Mouse (Mus musculus) layer of hippocampus, postnatal 14 days (tissue): ENCODE measurements around the gene Ehf. TPM values are rescaled to one million over a fixed set of nuclear protein-coding genes. Genes with fewer than 3 reads are reported as not detected.

Source experiments
- DNase-seq, 2 experiments: peaks; one replicate each; pipeline ENCODE4 v3.0.0; 2021 to 2022; ENCODE audit warnings: low spot score in 2 of 2, mixed read lengths in 1 of 2
- total RNA-seq, 2 experiments: library from RNA; stranded (reverse); gene quantifications; 2 replicates each; pipeline ENCODE4 v1.2.3; 2021

Gene Ehf
- total RNA-seq, 2 experiments from 2014 or later = not detected

DNA sequence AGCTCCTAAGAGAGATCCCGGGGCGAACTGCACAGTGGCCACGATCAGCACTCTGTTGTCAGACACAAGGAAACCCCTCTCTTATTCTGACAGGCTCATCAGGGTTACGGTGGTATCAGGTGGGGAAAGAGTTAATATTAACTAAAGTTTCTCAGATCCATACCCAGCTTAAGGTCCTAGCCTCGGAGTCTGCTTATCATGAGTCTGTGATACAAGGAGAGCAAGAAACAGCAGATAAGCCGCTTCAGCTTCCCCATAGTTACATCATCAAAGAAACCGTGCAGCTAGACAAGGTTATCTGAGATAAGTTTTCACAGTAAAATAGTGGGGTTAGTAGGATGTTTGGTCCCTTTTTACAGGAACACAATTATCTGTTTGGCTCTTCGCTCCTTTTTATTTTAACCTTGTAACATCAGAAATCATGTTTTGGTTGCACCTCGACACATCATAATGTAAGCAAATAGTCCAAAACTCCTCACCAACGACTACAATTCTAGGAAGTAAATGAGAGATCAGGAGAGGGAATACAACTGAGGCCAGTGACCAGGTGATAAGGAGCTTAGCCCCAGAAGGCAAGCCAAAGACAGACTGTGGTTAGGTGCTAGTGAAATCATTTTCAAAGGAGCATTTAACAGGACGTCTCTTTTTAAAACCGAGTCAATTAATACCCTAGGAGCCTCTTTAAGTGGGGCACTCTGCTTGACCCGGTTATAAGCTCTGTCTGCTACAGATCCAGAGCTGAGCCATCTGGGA is 4.2 kb downstream of the Ehf start:
- DNase-seq = no peak

DNA sequence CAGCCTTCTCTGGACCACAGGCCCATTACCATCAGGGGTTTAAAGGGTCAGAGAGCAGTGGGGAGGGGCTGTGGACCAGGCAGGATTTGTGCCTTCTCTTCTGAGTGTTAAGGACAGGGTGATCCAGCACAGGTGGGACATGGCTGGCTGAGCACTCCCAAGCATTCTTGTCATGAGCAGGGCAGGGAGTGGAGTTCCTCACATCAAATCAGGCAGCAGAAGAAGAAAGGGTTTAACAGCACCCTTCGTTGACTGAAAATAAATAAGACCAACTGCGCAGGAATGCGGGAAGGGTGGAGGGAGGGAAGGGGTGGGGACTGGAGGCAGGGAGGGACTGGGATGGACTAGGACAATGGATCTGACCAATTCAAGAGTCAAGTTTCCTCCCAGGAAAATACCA is 8.6 kb downstream of the Ehf start:
- DNase-seq = no peak

DNA sequence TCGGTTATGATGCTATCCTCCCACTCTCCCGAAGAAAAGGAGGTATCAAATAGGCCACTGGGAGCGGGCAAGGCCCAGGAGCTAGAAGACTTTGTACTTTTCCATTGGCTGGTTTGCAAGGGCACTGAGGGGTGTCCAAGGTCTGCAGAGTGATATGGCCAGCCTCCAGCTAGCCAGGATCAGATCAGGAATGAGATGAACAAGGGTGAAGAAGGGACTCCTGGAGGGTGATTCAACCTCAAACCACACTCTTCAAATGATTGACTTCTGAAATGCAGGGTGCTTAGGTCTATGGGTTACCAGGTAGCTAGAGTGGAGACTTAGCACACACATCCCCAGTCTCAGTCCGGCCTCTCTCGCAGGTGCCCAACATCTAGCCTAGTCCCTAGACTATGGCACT is 9.3 kb downstream of the Ehf start:
- no peak for DNase-seq

DNA sequence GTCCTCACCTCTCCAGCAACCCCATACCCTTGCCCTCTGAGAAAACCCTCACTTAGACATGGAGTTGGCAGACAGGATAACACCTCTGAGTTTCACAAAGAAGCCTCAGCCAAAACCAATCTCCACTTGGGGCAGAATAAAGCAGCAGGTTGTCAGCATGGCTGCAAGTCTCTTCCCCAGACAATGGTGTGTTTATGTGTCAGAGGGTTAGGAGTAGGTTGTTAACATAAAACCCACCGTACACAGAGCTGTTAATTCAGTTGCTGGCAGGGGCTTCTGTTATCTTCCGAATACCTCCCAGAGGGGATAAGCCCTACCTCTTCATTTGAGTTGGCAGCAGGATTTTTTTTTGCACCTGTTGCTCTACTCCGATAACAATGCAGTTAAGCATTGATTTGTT is 9.9 kb downstream of the Ehf start:
- DNase-seq = no peak

DNA sequence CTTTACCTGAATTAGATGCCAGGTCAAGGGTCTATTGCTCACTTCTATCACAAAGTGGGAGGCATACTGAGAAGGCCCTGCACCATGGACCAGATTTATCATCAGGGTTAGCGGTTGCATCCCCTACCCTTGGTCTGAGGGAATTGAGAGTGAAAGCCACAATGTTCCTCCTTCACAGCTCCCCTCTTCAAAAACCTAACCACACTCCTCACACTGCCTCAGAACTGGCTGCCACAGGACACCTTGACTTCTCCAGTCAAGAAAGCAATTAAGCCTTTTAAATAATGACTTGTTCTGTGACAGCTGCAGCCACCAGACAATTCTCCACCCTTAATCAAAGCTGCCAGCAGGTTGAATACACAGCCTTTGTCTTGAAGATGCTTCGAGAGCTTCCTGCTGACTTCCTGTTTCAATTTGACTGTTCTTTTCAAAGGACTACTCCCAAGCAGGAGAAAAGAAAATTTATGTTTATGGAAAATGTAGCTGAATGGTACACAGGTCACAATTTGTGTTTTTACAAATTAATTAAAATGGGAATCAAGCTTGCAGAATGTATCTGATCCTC is 12.3 kb downstream of the Ehf start:
- no peak for DNase-seq

DNA sequence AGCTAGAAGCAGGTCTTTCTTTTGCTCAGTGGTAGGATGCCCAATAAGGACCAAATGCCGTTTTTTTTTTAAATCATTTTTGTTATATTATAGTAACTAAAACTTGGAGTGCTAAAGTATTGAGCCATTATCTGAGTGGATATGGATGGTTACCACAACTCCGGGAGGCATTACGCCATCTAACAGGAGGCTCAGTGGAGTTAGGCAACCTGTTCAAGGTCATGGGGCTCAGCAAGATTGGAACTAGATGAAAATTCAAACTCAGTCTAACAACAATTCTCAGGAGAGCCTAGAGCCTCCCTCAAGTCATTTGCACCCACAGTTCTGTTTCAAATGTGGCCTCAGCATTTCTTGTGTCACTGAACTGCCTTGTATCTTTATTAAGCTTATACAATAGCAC is 12.9 kb downstream of the Ehf start:
- no peak for DNase-seq

DNA sequence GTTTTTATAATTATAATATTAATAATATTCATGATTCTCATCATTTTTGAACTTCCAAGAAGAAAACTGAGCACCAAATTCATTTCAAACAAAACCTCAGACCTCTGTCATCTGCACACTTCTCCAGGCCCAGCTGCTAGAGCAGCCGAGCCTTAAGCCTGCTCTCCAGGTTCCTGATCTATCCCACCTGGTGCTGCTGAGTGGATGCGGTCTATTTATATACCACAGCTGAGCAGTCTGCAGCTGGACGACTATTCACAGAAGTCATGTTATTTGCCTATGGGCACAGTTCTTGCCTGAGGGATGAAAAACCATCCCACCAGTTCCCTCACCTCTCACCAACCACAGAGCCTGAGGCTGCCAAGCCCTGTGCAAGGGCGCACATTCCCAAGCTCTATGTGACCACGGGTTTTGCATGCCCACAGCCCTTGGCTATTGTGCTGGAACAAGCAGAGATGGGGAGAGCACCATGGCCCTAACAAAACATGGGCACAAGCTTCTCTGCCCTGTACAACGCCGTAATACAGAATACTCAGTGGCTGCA is 13.6 kb downstream of the Ehf start:
- DNase-seq = no peak

DNA sequence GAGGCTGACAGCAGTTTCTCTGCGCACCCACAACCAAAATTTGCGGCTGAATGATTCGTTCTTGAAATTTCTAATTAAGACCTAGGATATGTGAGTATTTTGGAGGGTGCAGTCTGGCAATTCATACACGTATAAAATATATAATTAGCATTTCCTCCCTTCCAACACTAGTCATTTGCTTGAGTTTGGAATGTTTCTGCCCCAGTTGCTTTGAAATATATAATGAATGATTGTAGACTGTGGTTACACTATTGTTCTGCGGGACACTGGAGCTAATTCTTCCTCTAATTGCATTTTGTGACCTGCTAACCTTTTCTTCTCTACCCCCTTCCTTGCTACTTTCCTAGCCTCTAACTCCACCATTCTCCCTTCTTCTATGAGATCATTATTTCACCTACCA is 15.4 kb downstream of the Ehf start:
- DNase-seq = no peak

DNA sequence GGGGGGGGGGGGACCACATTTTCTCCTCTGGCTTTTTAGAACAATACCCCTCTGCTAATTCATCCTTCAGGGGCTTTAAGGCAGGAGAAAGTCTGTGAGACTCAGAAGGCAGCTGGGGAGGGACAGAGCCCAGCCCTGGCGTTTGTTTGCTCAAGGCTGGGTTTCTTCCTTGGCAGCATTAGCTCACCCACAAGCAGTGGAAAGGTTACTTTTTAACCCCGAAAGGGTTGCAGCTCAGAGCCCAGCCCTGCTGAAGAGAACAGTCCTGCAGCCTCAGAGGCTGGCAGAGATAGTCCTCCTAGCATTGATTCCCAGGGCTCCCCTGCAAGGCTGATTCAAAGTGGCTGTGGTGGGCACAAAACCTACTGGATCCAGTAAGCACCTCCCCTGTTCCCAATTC is 17.5 kb downstream of the Ehf start:
- DNase-seq = no peak

DNA sequence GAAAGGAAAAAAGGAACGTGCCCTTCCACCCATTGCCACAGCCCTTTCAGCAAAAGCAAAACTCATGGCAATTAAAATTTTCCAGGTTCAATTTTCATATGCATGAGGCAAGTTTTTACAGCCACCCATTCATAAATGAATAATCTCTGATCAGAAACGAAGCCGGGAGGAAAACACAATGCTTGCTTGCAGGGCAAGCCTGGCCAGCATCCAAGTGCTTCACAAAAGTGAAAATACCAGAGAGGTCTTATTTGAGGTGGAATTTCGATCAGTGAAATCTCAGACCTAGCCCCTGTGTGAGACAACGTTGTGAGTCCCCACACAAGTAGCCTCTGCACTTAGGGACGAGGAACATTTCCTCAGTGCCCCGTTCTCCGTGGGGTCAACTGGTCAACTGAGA is 19.3 kb downstream of the Ehf start:
- DNase-seq = no peak

DNA sequence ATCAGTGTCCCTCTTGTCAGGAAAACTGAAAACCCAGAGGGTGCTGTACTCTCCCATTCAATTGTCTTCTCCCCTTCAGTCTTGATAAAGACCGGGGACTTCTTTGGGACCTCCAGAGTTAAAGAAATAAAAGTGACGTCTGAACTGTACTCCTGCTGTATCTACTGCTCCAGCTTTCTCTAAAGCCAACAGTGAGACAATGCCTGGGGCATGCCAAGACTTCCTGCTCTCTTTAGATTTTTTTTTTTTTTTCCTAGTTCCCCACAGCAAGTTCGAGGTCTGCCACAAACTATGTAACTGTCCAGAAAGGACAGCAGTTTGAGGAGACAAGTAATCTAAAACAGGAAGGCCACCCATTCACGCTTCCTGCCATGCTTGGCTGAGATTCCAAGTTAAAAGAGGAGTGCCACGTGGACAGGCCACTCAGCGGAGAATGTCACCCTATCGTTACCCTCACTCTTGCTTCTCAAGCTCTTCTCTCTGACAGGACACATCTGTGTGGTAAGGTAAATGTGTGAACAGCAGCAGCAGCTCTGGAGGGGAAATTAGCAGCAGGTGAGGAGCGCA is 20.8 kb downstream of the Ehf start:
- DNase-seq = no peak

DNA sequence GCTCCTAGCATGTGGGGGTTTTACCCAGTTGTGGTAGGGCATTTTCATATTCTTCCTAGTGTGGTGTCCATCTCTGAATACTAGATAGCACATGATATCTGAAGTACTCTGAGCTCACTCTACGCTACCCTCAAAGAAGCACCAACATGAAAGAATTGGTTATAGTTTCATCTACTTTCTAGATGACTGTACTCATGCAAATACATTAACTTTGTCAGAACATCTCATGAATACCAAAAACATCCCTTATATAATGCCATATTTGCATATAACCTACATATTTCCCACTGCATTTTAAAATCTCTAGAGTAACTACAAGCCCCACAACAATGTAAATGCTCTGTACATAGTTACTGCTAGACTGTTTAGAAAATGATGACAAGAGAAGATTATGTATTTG is 23.2 kb downstream of the Ehf start:
- DNase-seq = no peak

DNA sequence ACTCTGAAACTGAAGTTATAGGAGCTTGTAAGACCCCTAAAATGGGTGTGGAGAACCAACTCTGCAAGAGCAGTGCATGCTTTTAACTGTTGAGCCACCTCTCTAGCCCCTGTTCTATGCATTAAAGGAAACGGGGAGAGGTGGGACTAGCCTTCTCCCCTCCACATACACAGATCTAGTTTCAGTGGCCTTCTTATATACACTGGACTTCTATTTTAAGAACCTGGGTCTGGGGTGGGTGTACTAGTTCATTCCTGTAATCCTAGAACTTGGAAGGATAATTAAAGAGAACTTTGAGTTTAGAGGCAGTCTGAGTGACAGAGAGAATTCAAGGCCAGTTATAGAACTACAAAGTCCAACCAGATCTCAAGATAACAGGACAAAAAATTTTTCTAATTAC is 24.6 kb downstream of the Ehf start:
- DNase-seq = no peak

DNA sequence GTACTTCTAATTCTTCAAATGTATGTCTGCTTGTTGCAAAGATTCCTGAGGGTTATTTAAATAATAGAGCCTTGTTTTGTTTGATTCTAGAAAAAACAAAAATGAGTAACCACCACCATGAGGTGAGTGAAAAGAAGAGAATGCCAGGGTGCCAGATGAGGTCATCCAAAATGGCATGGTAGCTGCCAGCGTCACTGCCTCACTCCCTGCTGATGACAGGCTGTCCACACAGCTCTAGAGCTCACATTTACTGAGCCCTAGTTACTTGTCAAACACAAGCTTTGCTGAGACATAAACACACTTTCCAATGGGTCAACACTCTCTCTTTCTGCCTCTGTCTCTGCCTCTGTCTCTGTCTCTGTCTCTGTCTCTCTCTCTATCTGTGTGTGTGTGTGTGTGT is 25.3 kb downstream of the Ehf start:
- no peak for DNase-seq

DNA sequence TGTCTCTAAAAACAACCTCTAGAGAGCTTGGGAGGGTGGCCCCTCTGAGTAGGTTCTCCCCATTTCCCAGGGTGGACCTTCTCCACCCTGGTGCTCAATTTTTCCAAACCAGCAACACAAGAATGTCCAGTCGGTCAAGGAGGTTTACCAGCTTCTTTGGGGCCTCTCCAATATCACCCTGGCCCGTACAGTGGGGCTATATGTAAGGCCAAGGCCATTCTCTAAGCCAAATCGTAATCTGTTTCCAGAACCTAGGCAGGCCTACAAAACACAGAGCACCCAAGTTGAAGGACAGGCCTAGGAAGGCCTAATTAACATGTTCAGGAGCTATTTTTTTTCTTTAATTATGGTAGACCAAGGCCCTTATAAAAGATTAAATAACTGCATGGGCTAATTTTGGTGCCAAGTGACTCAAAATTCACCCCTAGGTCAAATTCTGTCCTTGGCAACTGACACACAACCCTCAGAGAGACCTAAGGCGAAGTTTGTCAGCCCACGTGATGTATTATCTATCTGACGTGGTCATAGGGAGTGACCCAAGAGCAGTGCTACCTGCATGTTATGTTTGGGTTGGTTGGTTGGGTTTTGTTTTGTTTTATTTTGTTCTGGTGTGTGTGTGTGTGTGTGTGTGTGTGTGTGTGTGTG is 27.6 kb downstream of the Ehf start:
- DNase-seq = no peak

DNA sequence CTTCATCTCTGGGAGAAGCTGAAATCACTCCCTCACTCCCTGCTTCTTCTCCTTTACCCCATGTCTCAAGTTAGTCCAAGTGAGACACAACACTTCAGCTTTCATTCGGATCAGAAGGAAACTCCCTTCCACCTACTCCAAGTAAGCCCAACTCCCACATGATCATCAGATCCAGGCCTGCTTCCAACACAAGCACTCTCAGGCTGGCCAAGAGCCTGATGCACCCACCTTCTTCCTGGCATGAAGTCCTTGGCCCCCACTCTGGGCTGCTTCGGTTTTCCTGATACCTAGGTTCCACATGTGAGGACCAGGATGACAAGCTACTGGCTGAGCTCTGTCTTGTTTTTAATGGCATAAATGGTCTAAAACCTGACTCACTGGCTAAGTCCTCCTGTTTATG is 28.3 kb downstream of the Ehf start:
- DNase-seq = no peak

DNA sequence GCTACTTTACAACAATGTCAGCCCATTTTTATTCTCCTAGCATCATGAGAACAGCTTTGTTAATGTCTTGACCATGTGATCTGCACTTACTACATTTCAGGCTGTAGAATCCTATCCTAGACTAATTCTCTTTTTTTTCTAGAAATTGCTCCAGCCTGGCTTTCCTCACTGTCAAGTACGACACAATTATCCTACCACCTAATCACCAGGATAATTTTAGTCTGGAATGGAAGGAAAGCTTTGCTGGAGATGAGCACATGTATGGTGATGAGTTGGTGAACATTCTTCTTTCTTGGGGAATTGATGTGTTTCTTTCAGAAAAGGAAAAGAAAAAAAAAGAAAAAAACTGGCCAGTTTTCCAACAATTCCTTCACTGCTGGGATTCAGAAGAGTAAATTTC is 28.8 kb downstream of the Ehf start:
- DNase-seq = no peak

DNA sequence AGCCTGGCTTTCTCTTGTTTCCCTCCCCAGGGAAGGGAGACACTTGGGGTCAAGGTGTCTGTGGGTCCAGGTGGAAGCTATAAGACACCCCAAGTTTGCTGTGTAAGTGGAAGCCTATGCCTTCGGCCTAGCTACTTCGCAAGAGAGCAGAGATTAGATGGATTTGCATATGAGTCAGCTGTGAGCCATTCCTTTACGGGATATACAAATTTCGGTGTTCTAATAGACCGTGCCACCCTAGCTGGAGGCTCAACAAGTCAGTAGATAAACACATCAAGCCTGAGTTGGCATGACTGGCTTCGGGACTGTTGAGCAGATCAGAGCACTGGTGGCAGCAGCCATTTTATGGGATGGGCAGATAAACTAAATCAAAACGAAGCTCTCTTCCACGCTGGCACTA is 31.6 kb downstream of the Ehf start:
- DNase-seq = no peak

DNA sequence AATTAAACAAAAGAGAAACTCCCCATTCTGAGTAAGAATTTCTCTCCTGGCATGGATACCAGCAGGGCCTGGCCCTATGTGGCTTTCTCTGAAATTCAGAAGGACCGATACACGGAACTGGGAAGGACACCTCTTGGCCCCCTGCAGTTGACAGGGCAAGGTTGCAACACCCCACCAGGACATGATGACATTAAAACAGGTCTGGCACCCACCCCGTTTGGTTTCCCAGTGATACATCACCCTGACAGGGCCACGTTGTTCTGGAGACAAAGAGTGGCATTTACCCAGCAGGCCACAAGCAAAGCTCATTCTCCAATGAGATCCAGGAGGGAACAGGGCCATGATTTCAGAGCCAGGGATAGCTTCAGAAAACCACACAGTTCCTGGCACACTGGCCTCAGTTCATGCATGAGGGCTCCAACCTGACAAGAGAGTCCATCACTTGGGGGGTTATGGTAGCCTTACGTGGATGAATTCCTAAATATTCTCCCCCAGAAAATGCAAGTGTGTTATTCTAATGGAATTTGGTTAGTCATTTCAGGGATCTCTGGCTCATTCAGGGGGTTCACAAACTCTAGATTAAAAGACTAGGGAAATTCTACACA is 32.4 kb downstream of the Ehf start:
- no peak for DNase-seq

DNA sequence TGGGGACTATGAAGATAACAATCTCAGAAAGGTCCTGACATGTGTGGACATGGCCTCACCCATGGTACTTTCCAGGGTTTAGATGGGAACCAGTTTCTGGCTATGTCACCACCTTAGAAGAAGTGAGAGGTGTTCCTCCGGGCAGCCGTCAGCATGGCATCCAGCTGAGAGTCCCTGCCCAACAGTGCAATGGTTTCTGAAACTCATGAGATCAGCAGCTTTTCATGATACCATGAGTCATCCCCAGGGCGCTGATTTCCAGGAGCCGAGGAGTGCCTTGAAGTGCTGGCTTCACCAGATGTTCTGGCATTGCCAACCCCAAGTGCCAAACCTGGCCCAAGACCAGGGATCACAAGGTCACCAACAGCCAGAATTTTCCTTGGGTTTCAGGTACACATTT is 64.0 kb downstream of the Ehf start:
- DNase-seq = no peak

DNA sequence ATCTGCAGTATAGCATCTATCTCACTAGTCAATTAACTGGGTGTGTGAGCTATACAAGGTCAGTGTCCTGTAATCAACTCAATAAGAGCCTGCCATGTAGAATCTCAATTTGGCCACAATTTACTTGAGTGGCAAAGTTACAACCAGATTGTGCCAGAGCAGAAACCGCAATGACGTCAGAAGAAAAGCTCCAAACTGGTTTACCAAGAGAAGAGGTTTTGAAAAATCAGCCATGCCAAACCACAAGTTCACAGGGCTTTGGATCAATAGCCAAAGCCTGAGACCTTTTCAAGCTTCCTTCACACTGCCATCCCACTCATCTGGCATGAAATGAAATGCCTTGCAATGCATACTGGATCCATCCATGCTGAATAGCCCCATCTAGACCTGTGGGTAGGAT is 76.3 kb downstream of the Ehf start:
- DNase-seq = no peak

DNA sequence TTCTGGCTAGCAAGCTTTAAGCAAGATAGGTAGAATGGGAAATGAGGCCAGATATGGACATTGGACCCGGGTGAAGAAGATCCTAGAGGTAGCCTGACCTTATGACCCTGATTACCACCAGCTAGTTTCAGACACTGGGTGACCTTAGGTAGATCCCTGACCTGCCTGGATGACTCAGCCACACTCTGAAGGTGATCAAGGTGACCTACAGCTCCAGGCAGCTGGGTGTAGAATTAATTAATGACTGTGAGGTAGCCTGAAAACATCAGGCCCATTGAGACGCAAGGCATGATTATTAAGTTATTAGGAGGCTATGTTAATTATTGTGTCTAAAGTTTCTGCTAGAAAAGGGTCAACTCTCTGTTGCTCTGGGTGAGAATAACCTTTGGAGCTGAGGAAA is 82.2 kb downstream of the Ehf start:
- DNase-seq = no peak
